Mouse (Mus musculus) neural tube, embryonic 11.5 days (tissue): ENCODE measurements at regions not wholly inside any gene's neighbourhood (a gene's known extent, or its start where the extent isn't known, plus 50 kb on each side); places are given as distances from the start of the nearest gene placed in this dataset.
"Not testable (repeated sequence)": the region's sequence is repeated elsewhere in the genome, so short reads cannot be mapped to it uniquely, and the experiment has no call there.

Experiments used
- ATAC-seq: fragments of 200-750 bp; cut with Nextera tagmentation; 2 replicates; pipeline ENCODE4 v1.8.0; 2017; ENCODE audit warnings: moderate number of reproducible peaks, mild to moderate bottlenecking, moderate TSS enrichment, moderate library complexity; ENCODE audit not compliant: insufficient read depth, low FRiP score, low TSS enrichment
- DNase-seq: peaks from one replicate; pipeline ENCODE4 v3.0.0-alpha.2; 2015; ENCODE audit warnings: low spot score
- H3K27ac ChIP-seq: fragments of 300-500 bp; sonication (generic); 2 replicates; pipeline ENCODE4 v1.5.1; 2014; ENCODE audit warnings: low read depth, mild to moderate bottlenecking, low read length
- H3K27me3 ChIP-seq: fragments of 300-500 bp; sonication (generic); 2 replicates; pipeline ENCODE4 v1.6.1; 2014; ENCODE audit warnings: mild to moderate bottlenecking, low read length, mixed read lengths; ENCODE audit not compliant: control insufficient read depth, insufficient read depth
- H3K36me3 ChIP-seq: fragments of 300-500 bp; sonication (generic); 2 replicates; pipeline ENCODE4 v1.6.1; 2014; ENCODE audit warnings: mild to moderate bottlenecking, low read length, moderate library complexity, mixed read lengths; ENCODE audit not compliant: control insufficient read depth, insufficient read depth
- H3K4me1 ChIP-seq: fragments of 300-500 bp; sonication (generic); 2 replicates; pipeline ENCODE4 v1.6.1; 2014; ENCODE audit warnings: low read length, mixed read lengths; ENCODE audit not compliant: control insufficient read depth, insufficient read depth
- H3K4me2 ChIP-seq: fragments of 300-500 bp; sonication (generic); 2 replicates; pipeline ENCODE4 v1.6.1; 2014; ENCODE audit warnings: low read depth, mild to moderate bottlenecking, moderate library complexity
- H3K4me3 ChIP-seq: fragments of 300-500 bp; sonication (generic); 2 replicates; pipeline ENCODE4 v1.5.1; 2014; ENCODE audit warnings: low read depth, low read length
- H3K9ac ChIP-seq: fragments of 300-500 bp; sonication (generic); 2 replicates; pipeline ENCODE4 v1.6.1; 2014; ENCODE audit warnings: mild to moderate bottlenecking, low read length
- H3K9me3 ChIP-seq: fragments of 300-500 bp; sonication (generic); 2 replicates; pipeline ENCODE4 v1.6.1; 2016; ENCODE audit warnings: low read length; ENCODE audit not compliant: control insufficient read depth
- WGBS: fragments of 180-500 bp; shearing (Covaris S2); extraction: QIAGEN DNeasy Blood & Tissue Kit; methylation state at CpG from one replicate; pipeline ENCODE4 v1.1.7; 2014; 5-methylcytosine and 5-hydroxymethylcytosine counted together

DNA sequence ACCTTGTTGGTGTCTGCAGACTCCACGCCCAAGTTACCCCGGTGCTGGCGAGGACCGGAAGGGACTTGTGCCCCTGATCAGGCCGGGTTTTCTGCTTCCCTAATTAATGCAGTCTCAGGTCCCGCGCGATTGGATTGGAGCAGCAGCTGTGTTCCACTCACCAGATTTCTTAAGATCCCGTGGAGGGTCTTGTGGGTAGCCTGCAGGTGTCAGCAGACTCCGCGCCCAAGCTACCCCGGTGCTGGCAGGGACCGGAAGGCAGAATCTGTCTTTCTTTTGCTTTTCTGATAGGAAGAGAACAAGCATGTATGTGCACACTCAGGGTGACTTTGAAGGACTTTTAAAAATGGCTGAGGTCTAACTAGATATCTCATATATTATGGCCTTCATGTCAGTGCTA is 147.7 kb upstream of the Cdk6 start:
- not testable (repeated sequence) for H3K9me3 ChIP-seq, H3K36me3 ChIP-seq, ATAC-seq, H3K27me3 ChIP-seq, H3K4me3 ChIP-seq, H3K4me2 ChIP-seq, H3K4me1 ChIP-seq, DNase-seq, H3K27ac ChIP-seq, H3K9ac ChIP-seq
- WGBS, result 87% methylated on average over 13 of the region's 13 CpGs

GRCm38 (mm10) chr5:3197952-3198841 is 143.1 kb upstream of the Cdk6 start:
- no peak overlapping the region for H3K9ac ChIP-seq
- H3K4me1 ChIP-seq, result no peaks in the 10 kb centered on the region
- no peaks in the 10 kb centered on the region for H3K9me3 ChIP-seq
- DNase-seq (peak; percentile 9), ATAC-seq (no peak)
- H3K4me3 ChIP-seq, result no peak overlapping the region
- H3K36me3 ChIP-seq, result no peaks in the 10 kb centered on the region
- H3K27me3 ChIP-seq, result no peaks in the 10 kb centered on the region
- no peak overlapping the region for H3K27ac ChIP-seq
- 55% methylated on average over 16 of the region's 16 CpGs for WGBS
- H3K4me2 ChIP-seq, result no peak overlapping the region

DNA sequence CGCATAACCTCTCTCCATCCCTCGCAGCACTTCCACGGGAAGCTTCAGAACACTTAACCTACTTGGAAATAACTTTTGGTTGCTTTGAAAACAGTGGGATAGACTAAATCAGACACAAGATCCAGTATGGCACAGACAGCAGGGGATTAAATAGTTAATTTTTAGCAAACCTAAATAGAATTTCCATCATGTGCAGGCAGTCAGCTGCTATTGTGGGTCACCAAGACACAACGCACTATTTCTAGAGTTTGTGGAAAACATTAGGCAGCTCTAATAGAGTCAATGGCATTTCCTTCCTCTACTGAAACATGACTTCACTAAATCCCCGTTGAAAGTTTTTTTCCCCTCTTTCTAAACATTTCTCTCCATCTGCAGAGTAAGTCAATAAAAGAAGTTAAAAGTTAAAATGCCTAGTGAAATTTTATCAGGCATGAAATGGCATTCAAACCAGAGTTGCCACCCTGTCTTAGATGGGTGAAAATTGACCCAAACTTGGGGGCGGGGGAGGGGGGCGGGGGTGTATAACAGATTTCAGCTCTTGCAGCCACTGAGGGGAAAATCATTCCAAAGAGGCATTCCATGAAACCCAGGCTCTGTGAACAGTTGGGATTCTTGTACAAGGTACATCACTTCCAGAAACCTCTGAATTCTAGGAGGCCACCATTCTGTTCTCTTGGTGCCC is 142.3 kb upstream of the Cdk6 start:
- H3K27me3 ChIP-seq, H3K36me3 ChIP-seq, H3K4me1 ChIP-seq, DNase-seq, H3K9me3 ChIP-seq, H3K4me3 ChIP-seq, H3K4me2 ChIP-seq, ATAC-seq, H3K9ac ChIP-seq, H3K27ac ChIP-seq: not testable (repeated sequence)
- WGBS, result 74% methylated on average over 7 of the region's 7 CpGs

GRCm38 (mm10) chr5:3206160-3206559 is 135.1 kb upstream of the Cdk6 start:
- H3K4me1 ChIP-seq, H3K27ac ChIP-seq, H3K9me3 ChIP-seq, H3K36me3 ChIP-seq, H3K4me3 ChIP-seq, DNase-seq, ATAC-seq, H3K9ac ChIP-seq, H3K27me3 ChIP-seq, H3K4me2 ChIP-seq: not testable (repeated sequence)
- 78% methylated on average over 5 of the region's 5 CpGs for WGBS

- not testable (repeated sequence) for H3K4me1 ChIP-seq, H3K36me3 ChIP-seq, H3K4me2 ChIP-seq, H3K9me3 ChIP-seq, H3K27ac ChIP-seq, ATAC-seq, DNase-seq, H3K27me3 ChIP-seq, H3K9ac ChIP-seq, H3K4me3 ChIP-seq
- WGBS, result 89% methylated on average over 4 of the region's 4 CpGs
Measured at GRCm38 (mm10) chr5:3208293-3208692, 133.0 kb upstream of the Cdk6 start.

- Histone ChIP-seq H3K4me1 (no peaks in the 10 kb centered on the region), H3K4me3 (no peak overlapping the region), H3K9ac (no peak overlapping the region), H3K9me3 (no peaks in the 10 kb centered on the region), H3K27me3 (no peaks in the 10 kb centered on the region), H3K27ac (no peak overlapping the region), H3K4me2 (no peak overlapping the region), H3K36me3 (no peaks in the 10 kb centered on the region)
- DNase-seq, result no peak
- 94% methylated on average over 3 of the region's 3 CpGs for WGBS
- ATAC-seq, result no peak
Measured at GRCm38 (mm10) chr5:3211284-3211683, 130.0 kb upstream of the Cdk6 start.

DNA sequence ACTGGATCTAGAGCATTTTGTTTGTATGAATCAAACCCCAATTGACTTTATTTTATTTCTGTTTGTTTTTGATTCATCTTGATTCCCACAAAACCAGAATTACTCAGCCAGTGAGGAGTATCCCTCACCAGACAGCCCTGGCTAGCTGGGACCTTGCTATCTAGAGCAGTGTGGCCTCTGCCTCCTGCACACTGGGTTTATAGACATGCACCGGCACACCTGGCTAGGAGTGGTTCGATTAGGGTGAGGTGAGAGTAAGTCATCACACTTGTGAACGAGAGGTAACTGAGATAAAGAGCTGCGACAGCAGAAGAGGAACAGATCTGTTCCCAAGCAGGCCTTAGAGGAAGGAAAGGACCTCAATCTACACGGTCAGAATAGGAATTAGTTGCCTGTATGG is 125.2 kb upstream of the Cdk6 start:
- DNase-seq (no peak), ATAC-seq (no peak)
- Histone ChIP-seq H3K4me2 (no peak overlapping the region), H3K9me3 (no peaks in the 10 kb centered on the region), H3K9ac (no peak overlapping the region), H3K27ac (no peak overlapping the region), H3K36me3 (no peaks in the 10 kb centered on the region), H3K4me3 (no peak overlapping the region), H3K27me3 (no peaks in the 10 kb centered on the region), H3K4me1 (no peaks in the 10 kb centered on the region)
- WGBS, result 83% methylated on average over 5 of the region's 5 CpGs

DNA sequence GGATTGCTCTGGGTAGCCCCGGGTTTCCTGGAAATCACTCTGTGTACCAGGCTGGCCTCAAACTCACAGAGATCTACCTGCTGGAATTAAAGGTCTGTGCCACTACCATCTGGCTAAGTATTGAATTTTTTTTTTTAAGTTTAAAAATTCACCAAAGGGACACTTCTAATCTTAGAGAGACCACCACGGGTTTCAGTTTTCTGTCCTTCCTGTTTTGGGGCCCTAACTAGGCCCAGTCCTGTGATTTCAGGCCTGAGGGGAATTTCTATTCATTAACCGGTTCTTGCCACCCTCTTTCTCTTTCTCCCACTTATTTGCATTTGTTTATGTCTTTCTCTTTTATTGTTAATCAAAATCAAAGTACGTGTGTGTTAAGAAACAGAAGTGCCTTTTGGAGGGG is 122.1 kb upstream of the Cdk6 start:
- Histone ChIP-seq H3K4me3 (no peak overlapping the region), H3K4me2 (no peak overlapping the region), H3K27me3 (no peaks in the 10 kb centered on the region), H3K27ac (no peak overlapping the region), H3K4me1 (no peaks in the 10 kb centered on the region), H3K9ac (no peak overlapping the region), H3K9me3 (no peaks in the 10 kb centered on the region), H3K36me3 (no peaks in the 10 kb centered on the region)
- DNase-seq (no peak), ATAC-seq (no peak)
- 51% methylated on average over 4 of the region's 4 CpGs for WGBS

GRCm38 (mm10) chr5:3219770-3220169 is 121.5 kb upstream of the Cdk6 start:
- Histone ChIP-seq H3K27ac (no peak overlapping the region), H3K4me1 (no peaks in the 10 kb centered on the region), H3K4me2 (no peak overlapping the region), H3K27me3 (no peaks in the 10 kb centered on the region), H3K9me3 (no peaks in the 10 kb centered on the region), H3K4me3 (no peak overlapping the region), H3K36me3 (no peaks in the 10 kb centered on the region), H3K9ac (no peak overlapping the region)
- DNase-seq, result no peak
- 90% methylated on average over 3 of the region's 3 CpGs for WGBS
- no peak for ATAC-seq
